Mouse (Mus musculus): ENCODE results near the gene Foxd4. TPM values are rescaled to one million over a fixed set of nuclear protein-coding genes. Genes with fewer than 3 reads are reported as not detected.
"Not testable (repeated sequence)": the region's sequence is repeated elsewhere in the genome, so short reads cannot be mapped to it uniquely, and the experiment has no call there.

Foxd4 gene
- polyA plus RNA-seq, 1 experiment from 2014 or later = not detected

DNA sequence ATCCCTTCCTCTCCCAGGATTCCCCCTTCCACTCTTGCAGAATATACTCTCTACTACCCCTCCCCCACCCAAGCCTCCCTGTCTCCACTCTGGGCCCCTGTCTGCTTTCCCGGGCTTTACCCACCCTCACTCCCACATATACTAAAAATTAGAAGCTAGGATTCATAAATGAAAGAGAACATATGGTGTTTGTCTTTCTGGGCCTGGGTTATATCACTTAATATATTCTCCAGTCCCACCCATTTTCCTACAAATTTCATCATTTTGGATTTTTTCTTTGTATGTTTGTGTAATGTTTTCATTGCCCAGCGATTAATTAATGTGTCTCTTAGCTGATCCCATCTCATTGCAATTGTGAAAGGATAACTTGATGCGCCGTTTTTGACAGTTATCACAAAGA, 19.8 kb downstream of the Foxd4 start:
- no peak overlapping the region for H3K4me3 ChIP-seq (ENCODE audit: low read length)
- WGBS = 57% methylated on average over 4 of the region's 4 CpGs
- H3K27me3 ChIP-seq (ENCODE audit: insufficient read depth, low read length) = no peaks in the 10 kb centered on the region
- H3K4me1 ChIP-seq (ENCODE audit: insufficient read depth, low read length) = no peaks in the 10 kb centered on the region
- no peaks in the 10 kb centered on the region for H3K9me3 ChIP-seq (ENCODE audit: low read length)
- H3K27ac ChIP-seq (ENCODE audit: low read length) = no peak overlapping the region
- H3K9ac ChIP-seq (replicated peaks; ENCODE audit: low read length) = no peak overlapping the region
- no peak overlapping the region for H3K4me2 ChIP-seq (replicated peaks; ENCODE audit: low read depth, low read length)
- ATAC-seq (ENCODE audit: low FRiP score, low TSS enrichment) = no peak
- no peaks in the 10 kb centered on the region for H3K36me3 ChIP-seq (ENCODE audit: insufficient read depth, low read length)

DNA sequence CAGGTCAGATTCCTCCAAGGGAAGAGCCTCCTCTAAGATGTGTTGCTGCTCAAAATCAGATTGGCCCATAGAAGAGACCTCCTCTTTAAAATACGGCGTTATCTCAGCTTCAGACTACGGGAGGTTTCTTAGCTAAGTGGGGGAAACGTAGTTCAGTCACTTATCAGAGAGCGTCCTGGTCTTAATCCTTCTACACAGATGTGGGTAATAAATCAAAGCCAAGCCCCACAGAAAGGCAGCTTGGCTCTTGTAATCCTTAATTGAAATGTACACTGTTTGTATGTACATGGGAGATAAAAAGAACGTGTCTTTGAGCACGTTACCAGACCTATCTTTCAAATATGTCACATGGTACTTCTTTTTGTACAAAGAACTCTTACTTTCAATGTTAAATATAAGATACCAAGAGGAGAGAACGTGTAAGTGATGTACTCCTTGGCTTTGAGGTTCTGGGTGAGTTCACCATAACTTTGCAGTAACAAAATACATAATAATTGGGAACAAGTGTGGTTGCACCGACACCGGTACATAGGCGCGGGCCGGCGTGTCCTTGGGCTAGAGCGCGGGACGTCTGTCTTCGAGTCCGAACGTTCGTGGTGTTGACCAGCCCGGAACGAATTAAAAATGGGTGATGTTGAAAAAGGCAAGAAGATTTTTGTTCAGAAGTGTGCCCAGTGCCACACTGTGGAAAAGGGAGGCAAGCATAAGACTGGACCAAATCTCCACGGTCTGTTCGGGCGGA, 25.7 kb downstream of the Foxd4 start, which contains the start of gene Gm10053:
TSS of gene Gm10053 (plus strand) at position 558 of the 742 bp plus-strand sequence.
- WGBS = 70% methylated on average over 23 of the region's 26 CpGs
- ATAC-seq (ENCODE audit: low FRiP score, low TSS enrichment); H3K4me2 ChIP-seq (replicated peaks; ENCODE audit: low read depth, low read length); H3K27ac ChIP-seq (ENCODE audit: low read length); H3K4me1 ChIP-seq (ENCODE audit: insufficient read depth, low read length); H3K9ac ChIP-seq (replicated peaks; ENCODE audit: low read length); H3K27me3 ChIP-seq (ENCODE audit: insufficient read depth, low read length); H3K9me3 ChIP-seq (ENCODE audit: low read length); H3K4me3 ChIP-seq (ENCODE audit: low read length); H3K36me3 ChIP-seq (ENCODE audit: insufficient read depth, low read length): not testable (repeated sequence)

DNA sequence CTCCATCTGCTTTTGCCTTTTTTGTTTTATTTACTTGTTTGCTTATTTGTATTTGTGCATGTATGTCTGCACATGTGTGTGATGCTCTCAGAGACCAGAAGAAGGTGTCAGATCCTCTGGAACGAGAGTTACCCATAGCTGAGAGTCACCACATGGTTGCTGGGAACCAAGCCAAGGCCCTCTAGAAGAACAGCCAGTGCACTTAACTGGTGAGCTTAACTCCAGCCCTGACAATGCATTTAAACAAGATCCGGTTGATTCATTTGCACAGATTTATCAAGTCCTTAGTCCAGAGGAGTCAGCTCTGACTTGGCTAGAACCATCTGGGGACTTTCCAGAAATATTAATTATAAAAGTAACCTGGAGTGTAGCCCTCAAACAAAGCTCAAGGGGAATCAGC, 27.1 kb downstream of the Foxd4 start:
- Histone ChIP-seq H3K27me3 (ENCODE audit: insufficient read depth, low read length) (no peaks in the 10 kb centered on the region; the same call in none of the 2 replicates), H3K9ac (replicated peaks; ENCODE audit: low read length) (no peak overlapping the region), H3K4me3 (ENCODE audit: low read length) (no peak overlapping the region), H3K27ac (ENCODE audit: low read length) (no peak overlapping the region), H3K9me3 (ENCODE audit: low read length) (no peaks in the 10 kb centered on the region), H3K36me3 (ENCODE audit: insufficient read depth, low read length) (no peaks in the 10 kb centered on the region), H3K4me1 (ENCODE audit: insufficient read depth, low read length) (peaks cover 3% of the 10 kb centered on the region; the same call in 1 of the 2 replicates), H3K4me2 (replicated peaks; ENCODE audit: low read depth, low read length) (no peak overlapping the region)
- ATAC-seq (ENCODE audit: low FRiP score, low TSS enrichment) = no peak
- 49% methylated on average over 2 of the region's 2 CpGs for WGBS

DNA sequence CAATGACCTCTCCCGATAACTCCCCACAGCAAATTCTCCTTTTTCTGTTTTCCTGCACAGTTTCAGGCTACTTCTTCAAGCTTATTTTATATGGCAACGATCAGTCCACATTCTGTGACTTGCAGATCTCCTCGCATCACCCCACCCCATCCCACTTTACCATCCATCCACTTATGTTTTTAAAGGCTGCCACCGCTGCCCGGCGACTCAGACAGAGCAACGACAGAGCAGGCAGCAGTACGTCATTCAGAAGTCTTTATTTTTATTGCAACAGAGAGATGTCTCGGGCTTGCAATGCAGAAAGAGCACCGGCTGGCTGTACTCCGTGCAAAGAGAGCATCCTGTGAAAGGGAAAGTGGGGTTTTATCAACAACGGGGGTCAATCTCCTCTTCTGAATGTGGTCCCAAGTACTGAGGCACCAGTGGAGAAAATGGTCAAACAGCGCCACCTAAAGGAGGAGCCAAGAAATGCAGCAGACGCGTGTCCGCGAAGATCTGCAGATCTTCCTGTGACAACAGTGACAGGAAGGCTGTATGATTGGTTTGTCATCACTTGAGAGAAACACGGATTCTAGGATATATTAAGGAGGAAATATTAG, 29.9 kb downstream of the Foxd4 start:
- peaks cover 3% of the 10 kb centered on the region; the same call in 1 of the 2 replicates for H3K4me1 ChIP-seq (ENCODE audit: insufficient read depth, low read length)
- no peaks in the 10 kb centered on the region for H3K36me3 ChIP-seq (ENCODE audit: insufficient read depth, low read length)
- 0 out of 2 replicates have a peak, but pooled peaks have one; percentile 42 for ATAC-seq (ENCODE audit: low FRiP score, low TSS enrichment)
- H3K4me2 ChIP-seq (replicated peaks; ENCODE audit: low read depth, low read length) = peak overlapping the region; percentile 53
- H3K9ac ChIP-seq (replicated peaks; ENCODE audit: low read length) = peak overlapping the region; percentile 35; the same call in 1 of the 2 replicates
- 14% methylated on average over 18 of the region's 18 CpGs for WGBS
- no peak overlapping the region for H3K27ac ChIP-seq (ENCODE audit: low read length)
- no peaks in the 10 kb centered on the region; the same call in none of the 2 replicates for H3K27me3 ChIP-seq (ENCODE audit: insufficient read depth, low read length)
- H3K9me3 ChIP-seq (ENCODE audit: low read length) = peaks cover 4% of the 10 kb centered on the region; the same call in 1 of the 2 replicates
- peak overlapping the region; percentile 37 for H3K4me3 ChIP-seq (ENCODE audit: low read length)

DNA sequence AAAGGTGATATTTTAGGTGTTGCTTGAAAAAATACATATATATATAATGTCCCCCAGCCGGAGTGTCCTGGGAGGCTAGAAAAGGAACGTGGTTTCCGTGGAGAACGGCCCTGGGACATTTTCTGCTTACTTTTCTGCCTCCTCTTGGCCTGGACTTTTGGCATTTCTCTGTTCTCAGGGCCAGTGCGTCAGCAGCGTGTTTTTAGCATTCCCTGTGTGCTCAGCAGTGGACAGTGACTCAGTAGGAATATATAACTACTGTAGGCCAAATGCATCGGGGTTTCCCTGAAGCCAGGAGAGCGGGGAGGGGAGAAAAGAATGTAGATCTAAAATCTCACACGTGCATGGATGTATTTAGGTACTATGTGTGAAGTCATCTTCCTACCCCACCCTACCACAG, 35.6 kb downstream of the Foxd4 start:
- Histone ChIP-seq H3K4me1 (ENCODE audit: insufficient read depth, low read length) (peaks cover 4% of the 10 kb centered on the region), H3K4me2 (replicated peaks; ENCODE audit: low read depth, low read length) (no peak overlapping the region)
- no peak for ATAC-seq (ENCODE audit: low FRiP score, low TSS enrichment)

DNA sequence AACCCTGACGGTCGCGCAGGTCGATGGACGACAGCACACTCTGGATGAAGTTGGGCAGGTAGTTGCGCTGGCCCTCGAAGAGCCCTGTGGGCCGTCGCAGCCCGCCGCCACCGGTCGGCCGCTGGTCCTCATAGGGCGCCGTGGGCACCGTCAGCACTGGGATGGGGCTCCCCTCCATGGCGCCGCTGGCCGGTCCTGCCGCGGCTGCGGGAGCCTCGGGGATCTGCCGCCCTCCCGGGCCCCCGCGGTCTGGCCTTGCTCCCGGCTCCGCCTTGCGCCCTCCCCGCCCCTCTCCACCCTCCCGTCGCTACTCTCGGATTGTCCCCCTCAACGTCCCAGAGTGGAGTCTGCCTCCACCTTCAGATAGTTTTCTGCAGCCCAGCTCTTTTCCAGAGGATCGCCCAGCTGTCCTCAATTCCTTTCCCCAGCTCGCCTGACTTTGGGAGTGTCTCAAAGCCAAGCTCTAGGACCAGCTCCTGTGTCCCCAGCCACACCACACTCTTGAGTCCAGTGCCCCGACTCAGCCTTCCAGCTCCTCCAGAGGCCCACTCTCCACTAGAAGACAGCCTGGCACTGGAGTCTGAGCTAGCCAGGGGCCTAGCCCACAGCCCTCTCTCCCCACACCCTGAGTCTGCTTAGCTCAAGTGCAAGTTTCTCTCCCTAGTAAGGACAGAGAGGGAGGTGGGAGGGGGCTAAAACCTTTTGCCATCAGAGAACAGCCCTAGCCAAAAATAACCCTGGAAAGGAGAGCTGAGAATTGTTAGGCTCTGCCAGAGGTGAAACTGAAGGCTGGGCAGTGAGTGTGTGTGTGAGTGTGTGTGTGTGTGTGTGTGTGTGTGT, 39.2 kb downstream of the Foxd4 start, which contains the start of gene Pgm5:
TSS of gene Pgm5 (minus strand) at position 244 of the 840 bp plus-strand sequence.
- no peaks in the 10 kb centered on the region for H3K9me3 ChIP-seq (ENCODE audit: low read length)
- 1% methylated on average over 35 of the region's 39 CpGs for WGBS
- ATAC-seq (ENCODE audit: low FRiP score, low TSS enrichment) = peak; percentile 85
- H3K4me1 ChIP-seq (ENCODE audit: insufficient read depth, low read length) = peaks cover 4% of the 10 kb centered on the region
- H3K27me3 ChIP-seq (ENCODE audit: insufficient read depth, low read length) = peaks cover 12% of the 10 kb centered on the region; the same call in 1 of the 2 replicates
- no peaks in the 10 kb centered on the region for H3K36me3 ChIP-seq (ENCODE audit: insufficient read depth, low read length)
- H3K9ac ChIP-seq (replicated peaks; ENCODE audit: low read length) = peak within 1 kb of the TSS; percentile 59
- H3K4me3 ChIP-seq (ENCODE audit: low read length) = peak within 1 kb of the TSS; percentile 55
- peak within 1 kb of the TSS; percentile 81 for H3K4me2 ChIP-seq (replicated peaks; ENCODE audit: low read depth, low read length)
- no peak within 1 kb of the TSS for H3K27ac ChIP-seq (ENCODE audit: low read length)

More for the DNA sequence above, 35.6 kb downstream of the Foxd4 start:
- Histone ChIP-seq H3K9me3 (ENCODE audit: low read length) (peaks cover 4% of the 10 kb centered on the region; the same call in 1 of the 2 replicates), H3K36me3 (ENCODE audit: insufficient read depth, low read length) (no peaks in the 10 kb centered on the region), H3K27me3 (ENCODE audit: insufficient read depth, low read length) (peaks cover 11% of the 10 kb centered on the region), H3K27ac (ENCODE audit: low read length) (no peak overlapping the region), H3K4me3 (ENCODE audit: low read length) (no peak overlapping the region), H3K9ac (replicated peaks; ENCODE audit: low read length) (no peak overlapping the region)
- 88% methylated on average over 9 of the region's 9 CpGs for WGBS

DNA sequence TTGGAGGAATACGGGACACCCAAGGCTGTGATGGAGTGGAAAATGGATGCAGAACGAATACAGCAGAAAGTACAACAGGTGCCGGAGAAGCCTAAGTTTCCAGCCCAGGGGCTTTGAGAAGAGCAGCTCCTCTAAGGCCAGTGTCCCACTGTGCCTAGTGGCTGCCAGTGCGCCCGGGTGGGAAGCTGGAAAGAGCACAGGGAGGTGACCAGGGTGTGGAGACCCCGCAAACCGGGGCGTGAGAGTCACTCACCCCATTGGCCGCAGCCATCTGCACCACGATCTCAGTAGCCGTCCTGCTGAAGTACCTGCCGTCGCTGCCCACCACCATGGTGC, 39.8 kb downstream of the Foxd4 start:
- peak; percentile 57; the same call in 1 of the 2 replicates for ATAC-seq (ENCODE audit: low FRiP score, low TSS enrichment)
- Histone ChIP-seq H3K4me3 (ENCODE audit: low read length) (peak overlapping the region; percentile 55), H3K4me2 (replicated peaks; ENCODE audit: low read depth, low read length) (peak overlapping the region; percentile 81), H3K27me3 (ENCODE audit: insufficient read depth, low read length) (peaks cover 12% of the 10 kb centered on the region; the same call in 1 of the 2 replicates), H3K4me1 (ENCODE audit: insufficient read depth, low read length) (peaks cover 4% of the 10 kb centered on the region), H3K27ac (ENCODE audit: low read length) (no peak overlapping the region), H3K9me3 (ENCODE audit: low read length) (no peaks in the 10 kb centered on the region), H3K36me3 (ENCODE audit: insufficient read depth, low read length) (no peaks in the 10 kb centered on the region), H3K9ac (replicated peaks; ENCODE audit: low read length) (peak overlapping the region; percentile 59)
- WGBS = 13% methylated on average over 13 of the region's 13 CpGs

DNA sequence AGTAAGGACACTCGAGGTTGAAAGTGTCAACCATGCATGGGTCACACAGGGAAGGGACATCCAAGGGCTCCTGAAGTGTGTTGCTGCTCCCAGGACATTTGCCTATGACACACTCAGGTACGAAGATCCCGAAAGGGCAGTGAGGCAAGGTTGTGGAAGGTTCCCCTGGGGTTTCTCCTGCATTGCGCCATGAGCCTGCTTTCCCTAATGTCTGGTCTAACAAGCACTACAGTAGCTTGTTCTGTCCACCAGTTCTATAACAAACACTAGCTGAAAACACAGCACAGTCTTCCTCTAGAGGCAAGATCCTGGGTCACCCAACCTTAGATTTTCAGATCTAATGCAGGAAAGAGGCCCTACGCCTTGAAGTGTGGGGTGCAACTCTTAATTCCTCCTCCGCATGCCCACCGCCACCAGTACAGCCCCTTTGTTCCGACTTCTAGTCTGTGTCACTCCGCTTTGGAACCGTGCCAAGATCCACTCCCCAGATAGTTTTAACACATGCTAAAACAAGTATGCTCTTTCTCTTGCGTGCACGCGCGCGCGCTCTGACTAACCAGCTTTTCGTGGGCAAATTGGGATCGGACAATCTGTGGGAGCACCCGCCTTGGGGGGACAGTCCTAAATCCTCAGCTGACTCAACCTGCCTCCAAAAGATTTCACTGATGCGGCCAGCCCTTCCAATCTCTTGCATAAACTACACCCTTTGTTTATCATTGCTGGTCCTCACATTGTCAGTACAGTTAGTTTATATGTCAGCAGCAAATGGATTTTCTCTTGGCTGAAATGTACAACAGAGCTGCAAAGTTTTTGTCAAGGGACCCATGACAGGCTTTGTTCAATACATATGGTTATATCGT, 49.3 kb downstream of the Foxd4 start:
- no peaks in the 10 kb centered on the region for H3K9me3 ChIP-seq (ENCODE audit: low read length)
- WGBS = 61% methylated on average over 21 of the region's 21 CpGs
- peak overlapping the region; percentile 33; the same call in 1 of the 2 replicates for H3K9ac ChIP-seq (replicated peaks; ENCODE audit: low read length)
- peaks cover 27% of the 10 kb centered on the region for H3K4me1 ChIP-seq (ENCODE audit: insufficient read depth, low read length)
- no peak for ATAC-seq (ENCODE audit: low FRiP score, low TSS enrichment)
- H3K27me3 ChIP-seq (ENCODE audit: insufficient read depth, low read length) = no peaks in the 10 kb centered on the region
- H3K4me3 ChIP-seq (ENCODE audit: low read length) = no peak overlapping the region
- no peak overlapping the region; the same call in 1 of the 2 replicates for H3K4me2 ChIP-seq (replicated peaks; ENCODE audit: low read depth, low read length)
- no peaks in the 10 kb centered on the region for H3K36me3 ChIP-seq (ENCODE audit: insufficient read depth, low read length)
- H3K27ac ChIP-seq (ENCODE audit: low read length) = 0 out of 2 replicates have a peak overlapping the region, but pooled peaks have one; percentile 22
